Mouse (Mus musculus) megakaryocyte, adult 5-6 weeks (primary cell): ENCODE results near the gene Dtx1. TPM values are rescaled to one million over a fixed set of nuclear protein-coding genes. Genes with fewer than 3 reads are reported as not detected.
A peak's percentile ranks its signal among the peaks of the same experiment; 100 is the strongest.

ENCODE experiments used
- ATAC-seq: 2 replicates; pipeline ENCODE4 v1.8.0; 2016; ENCODE audit warnings: mild to moderate bottlenecking, inconsistent platforms; ENCODE audit not compliant: poor library complexity, severe bottlenecking
- total RNA-seq, 2 experiments: library from RNA; stranded (forward) in 1 of 2; stranded (reverse) in 1 of 2; fragments of 153-499, 151-499 nt in 1 of 2; fragments of 221-1000, 200-1000 nt in 1 of 2; gene quantifications; 2 replicates each; pipeline versions ENCODE4 v1.2.3 to v1.2.4; 2015 to 2017

Dtx1 gene
- total RNA-seq, 2 experiments from 2014 or later: 0.40 TPM; not detected in 1

- no peak for ATAC-seq
Measured at GRCm38 (mm10) chr5:120680918-120681317, 30.8 kb downstream of the Dtx1 start.

DNA sequence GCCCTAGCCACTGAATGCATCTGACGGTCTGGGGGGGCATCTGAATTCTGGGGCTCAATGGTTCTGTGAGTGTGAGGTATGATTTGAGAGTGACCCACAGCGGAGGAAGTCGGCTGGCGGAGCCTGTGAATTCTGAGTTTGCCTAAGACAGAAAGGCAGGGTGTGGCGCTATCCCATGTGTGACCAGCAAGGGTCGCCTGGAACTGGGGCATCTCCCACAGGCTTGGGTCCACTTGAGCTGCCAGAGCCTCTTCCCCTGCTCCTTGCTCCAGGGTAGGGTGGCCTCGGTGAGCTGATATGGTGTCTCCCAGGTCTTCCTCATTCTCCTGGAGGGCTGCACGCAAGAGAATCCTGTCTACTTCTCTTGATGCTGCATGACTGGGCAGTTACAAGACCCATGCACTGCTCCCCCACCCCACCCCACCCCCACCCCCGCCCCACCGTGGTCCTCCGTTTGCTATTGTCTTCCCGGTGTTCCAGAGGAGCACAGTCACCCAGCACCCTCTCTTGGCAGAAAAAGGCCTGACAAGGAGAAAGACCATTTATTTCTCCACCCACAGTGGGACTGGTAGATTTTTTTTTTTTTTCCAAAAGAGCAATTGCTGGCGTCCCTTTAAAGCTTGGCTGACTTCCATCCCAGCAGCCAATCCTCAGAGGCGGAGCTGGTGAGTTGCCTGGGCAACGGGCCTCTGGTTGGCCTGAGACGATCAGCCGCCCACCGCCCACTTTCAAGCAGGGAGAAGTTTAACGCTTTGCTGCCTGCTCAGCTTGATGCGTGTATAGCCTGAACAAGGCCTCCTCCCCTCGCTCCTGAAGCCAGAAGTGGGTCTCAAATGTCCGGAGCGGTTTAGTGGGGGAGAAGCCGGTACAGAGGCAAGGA, 31.8 kb downstream of the Dtx1 start:
- ATAC-seq: peak; percentile 30; the same call in 1 of the 2 replicates

GRCm38 (mm10) chr5:120677516-120677915, 34.2 kb downstream of the Dtx1 start:
- 0 out of 2 replicates have a peak, but pooled peaks have one; percentile 23 for ATAC-seq

DNA sequence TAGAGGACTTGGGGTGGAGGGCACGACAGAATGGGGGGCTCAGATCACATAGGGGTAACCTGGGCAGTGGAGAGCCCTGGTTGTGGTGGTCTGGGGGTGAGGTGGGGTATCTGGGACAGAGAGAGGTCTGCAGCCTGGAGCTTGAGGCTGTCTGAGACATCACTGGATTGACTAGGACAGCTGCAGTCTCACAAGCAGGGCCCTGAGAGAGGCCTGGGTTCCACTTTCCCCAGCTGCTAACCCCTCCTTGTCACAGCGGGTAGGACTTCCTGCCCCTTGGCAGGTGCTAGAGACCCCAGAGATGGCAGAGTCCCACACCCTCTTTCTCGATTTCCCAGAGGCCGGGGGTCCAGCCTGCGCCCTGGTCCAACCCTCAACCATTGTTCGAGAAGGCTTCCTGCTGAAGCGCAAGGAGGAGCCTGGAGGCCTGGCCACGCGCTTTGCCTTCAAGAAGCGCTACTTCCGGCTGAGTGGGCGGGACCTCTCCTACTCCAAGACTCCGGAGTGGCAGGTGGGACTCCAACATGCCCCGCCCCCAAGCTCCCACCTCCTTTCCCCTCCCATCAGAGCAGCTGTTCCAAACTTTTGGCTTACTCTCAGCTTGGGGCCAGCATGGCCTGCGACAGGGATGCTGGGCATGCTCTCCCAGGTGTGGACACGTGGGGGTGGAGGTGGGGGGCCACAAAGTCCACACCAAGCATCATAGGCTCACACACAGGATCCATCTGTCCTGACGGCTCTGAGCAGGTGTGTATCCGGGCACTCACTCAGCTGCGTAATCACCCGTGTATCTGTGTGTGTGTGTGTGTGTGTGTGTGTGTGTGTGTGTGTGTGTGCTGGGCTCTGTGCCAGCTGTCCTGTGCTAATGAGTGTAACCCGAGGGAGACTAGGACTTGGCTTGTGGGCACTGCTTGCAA, 37.2 kb downstream of the Dtx1 start:
- ATAC-seq: no peak

DNA sequence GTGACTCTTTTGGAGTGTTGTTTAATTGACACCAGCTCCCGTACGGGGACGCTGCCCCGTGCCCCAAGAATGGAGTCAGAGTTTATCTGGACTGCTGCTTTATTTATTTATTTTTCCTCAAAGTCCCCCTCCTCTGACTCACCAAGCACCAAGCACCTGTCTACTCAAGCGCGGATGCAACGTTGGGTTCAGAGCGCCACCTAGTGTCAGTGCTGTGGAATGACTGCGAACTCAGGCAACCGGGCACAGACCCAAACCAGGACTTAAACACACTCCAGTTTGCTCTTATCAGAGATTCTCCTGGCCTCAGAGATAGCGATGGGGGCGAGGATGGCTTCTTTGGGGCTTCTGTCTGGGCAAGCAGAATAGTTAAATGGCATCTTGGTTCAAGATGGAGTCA, 38.1 kb downstream of the Dtx1 start:
- ATAC-seq: peak; percentile 66; the same call in 1 of the 2 replicates

GRCm38 (mm10) chr5:120671865-120672264, 39.9 kb downstream of the Dtx1 start:
- ATAC-seq: no peak

DNA sequence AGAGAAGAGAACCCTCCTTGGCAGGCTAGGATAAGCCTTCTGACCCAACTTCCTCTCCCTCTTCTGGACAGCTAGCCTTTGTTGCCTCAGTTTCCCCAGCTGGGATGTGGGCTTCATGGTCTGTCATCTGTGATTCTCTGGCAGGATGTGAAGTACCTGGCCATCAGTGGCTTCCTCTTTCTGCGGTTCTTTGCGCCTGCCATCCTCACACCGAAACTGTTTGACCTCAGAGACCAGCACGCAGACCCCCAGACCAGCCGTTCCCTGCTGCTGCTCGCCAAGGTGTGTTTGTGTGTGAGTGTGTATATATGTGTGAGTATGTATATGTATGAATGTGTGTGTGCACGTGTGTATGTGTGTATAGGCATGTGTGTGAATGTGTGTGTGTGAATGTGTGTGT, 41.6 kb downstream of the Dtx1 start:
- no peak for ATAC-seq

- no peak for ATAC-seq
Measured at GRCm38 (mm10) chr5:120668761-120669160, 43.0 kb downstream of the Dtx1 start.

- ATAC-seq: no peak
Measured at GRCm38 (mm10) chr5:120664888-120665287, 46.8 kb downstream of the Dtx1 start.

DNA sequence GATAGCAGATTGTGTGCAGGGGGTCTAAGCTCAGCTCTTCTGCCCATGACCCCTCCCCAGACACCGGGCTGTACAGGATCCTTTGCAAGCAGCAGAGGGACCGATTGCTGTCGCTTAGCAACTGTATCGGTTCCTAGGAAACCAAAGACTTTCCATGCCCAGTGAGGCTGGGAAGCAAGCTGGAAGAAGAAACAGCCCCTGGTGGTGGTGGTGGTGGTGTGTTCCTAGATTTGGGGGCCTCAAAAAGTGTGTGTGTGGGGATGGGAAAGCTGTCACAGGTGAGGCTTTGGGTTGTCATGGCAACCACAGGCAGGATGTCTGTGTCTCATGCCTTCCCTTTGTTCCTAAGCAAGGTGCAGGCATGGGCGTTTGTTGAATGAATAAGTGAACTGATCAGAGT, 50.9 kb downstream of the Dtx1 start:
- no peak for ATAC-seq

GRCm38 (mm10) chr5:120656281-120656751, 55.4 kb downstream of the Dtx1 start:
- no peak for ATAC-seq

GRCm38 (mm10) chr5:120653873-120654272, 57.9 kb downstream of the Dtx1 start:
- no peak for ATAC-seq

GRCm38 (mm10) chr5:120652915-120653701, 58.6 kb downstream of the Dtx1 start:
- ATAC-seq: no peak

GRCm38 (mm10) chr5:120651230-120651629, 60.5 kb downstream of the Dtx1 start:
- no peak for ATAC-seq

GRCm38 (mm10) chr5:120649938-120650337, 61.8 kb downstream of the Dtx1 start:
- ATAC-seq: no peak

- 0 out of 2 replicates have a peak, but pooled peaks have one; percentile 11 for ATAC-seq
Measured at GRCm38 (mm10) chr5:120649374-120649933, 62.3 kb downstream of the Dtx1 start.

GRCm38 (mm10) chr5:120648569-120649373, 63.0 kb downstream of the Dtx1 start, which contains the start of gene Rasal1:
TSS of gene Rasal1 (plus strand) at chr5:120648812.
- ATAC-seq: peak; percentile 69

DNA sequence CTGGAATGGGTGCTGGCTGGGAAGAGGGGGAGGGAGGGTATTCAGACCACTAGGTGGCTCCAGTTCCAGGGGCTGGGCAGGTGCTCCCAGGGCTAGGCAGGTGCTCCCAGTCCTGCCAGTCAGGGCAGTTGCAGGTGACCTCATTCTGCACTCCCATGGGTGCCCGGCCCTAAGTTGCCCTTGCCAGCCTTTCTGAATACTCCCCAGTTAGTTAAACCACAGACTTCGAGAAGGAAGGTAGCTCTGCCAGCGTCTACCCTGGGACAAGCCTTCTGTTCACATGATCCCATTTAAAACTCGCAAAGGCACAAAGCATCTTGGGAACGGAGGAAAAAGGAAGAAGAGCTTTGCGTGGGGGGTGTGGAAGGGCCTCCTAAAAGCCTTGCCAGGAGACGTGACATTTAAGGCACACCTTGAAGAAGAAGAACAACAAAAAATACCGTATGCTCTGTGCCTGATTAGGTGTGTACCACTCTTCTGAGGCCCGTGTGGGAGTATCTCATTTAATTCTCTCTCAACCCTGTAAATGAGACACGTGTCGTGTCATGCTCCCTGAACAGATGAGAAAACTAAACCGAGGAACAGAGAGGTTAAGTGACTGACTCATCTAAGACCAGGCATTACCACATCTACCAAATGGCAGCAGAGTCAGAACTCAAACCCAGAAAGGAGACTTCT, 63.8 kb downstream of the Dtx1 start:
- no peak for ATAC-seq

- ATAC-seq: no peak
Measured at GRCm38 (mm10) chr5:120647361-120647760, 64.4 kb downstream of the Dtx1 start.
